Mouse (Mus musculus) ZHBTc4 (cell line): ENCODE data around the gene Zc3h8.

Experiments used
- DNase-seq: peaks from one replicate; pipeline ENCODE4 v3.0.0-alpha.2; 2011; ENCODE audit warnings: low read depth, low spot score

The Zc3h8 gene

DNA sequence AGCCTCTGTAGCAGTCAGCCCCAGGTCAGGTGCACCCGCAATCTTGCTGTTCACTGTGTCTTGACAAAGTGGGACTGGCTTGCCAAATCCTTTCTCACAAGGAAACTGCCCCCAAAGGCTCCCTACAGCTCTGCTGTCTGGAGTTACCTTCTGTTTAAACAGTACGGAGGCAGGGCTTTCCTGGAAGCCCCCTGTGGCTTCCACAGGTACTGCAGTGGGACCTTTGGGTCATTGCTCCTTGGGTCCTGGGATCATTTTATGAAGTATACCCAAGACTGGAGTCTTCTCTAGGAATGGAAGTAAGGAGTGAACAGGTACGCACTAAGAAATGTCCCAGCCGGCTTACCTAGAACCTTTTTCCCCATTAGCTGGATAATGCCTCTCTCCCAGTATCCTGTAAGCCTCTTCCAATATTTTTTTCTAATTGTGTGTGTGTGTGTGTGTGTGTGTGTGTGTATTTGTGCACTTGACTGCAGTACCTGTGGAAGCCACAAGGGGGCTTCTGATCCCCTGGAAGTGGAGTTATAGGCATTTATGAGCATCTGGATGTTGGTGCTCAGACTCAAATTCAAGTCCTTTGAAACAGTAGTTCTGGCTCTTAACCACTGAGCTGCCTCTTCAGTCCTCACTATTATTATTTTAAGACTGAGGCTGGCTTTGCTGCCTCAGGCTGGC is 53.1 kb downstream of the Zc3h8 start:
- peak; percentile 87 for DNase-seq

DNA sequence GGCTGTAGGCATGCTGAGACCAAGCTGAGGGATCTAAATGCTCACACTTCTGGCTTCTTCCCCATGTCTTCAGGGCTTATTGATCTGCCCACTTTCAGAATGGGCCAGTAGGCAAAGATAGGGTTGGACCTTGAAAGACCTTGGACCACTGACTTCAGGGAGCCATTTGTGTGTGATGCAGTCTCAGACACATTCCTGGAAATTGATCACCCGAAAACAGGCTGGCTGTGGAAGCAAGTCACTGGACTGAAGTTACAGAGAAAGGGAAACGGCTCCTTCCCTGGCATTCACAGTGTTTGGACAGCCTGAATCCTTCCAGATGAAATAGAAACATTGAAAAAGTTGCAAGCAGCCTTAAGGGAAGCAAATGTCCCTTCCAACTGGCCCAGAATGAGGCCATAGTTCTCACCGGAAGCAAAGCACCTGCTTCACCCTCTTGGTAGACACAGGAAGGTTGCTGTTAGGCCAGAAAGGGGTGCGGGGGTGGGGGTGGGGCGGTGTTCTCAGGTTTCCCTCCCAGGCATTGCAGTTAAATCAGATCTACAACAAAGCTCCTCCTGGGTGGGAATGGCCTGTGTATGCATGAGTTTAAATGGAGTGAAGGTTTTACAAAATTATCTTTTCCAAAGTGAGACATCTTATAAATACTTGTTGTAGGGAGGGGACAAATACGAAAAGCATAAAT is 55.9 kb downstream of the Zc3h8 start:
- DNase-seq = no peak

- no peak for DNase-seq
Measured at GRCm38 (mm10) chr2:128885225-128885811, 58.6 kb downstream of the Zc3h8 start.

GRCm38 (mm10) chr2:128881236-128881635 is 62.6 kb downstream of the Zc3h8 start:
- DNase-seq = peak; percentile 68
